9 mouse cellular contexts compared by ENCODE assay signal in genomic region chr1:187031796-187032195, GRCm38 (mm10).
A peak's percentile ranks its signal among the peaks of the same experiment; 100 is the strongest.
DNase-seq lines count a peak whose midpoint lies in the region; ATAC-seq and TF ChIP-seq lines count a peak whose summit lies in the region.
"Had no signal": no experiment of that assay in that cellular context is flagged by ENCODE, and none has a peak within 500 bp of the region (broad histone marks: within the 10 kb centered on the region; RNA-seq: fewer than 3 reads in every experiment).

No protein-coding gene starts in this region.

- no peaks in the 10 kb centered on the region for H3K4me1 ChIP-seq in hindbrain, embryonic 10.5 days (replicated peaks)
- no peaks in the 10 kb centered on the region for H3K4me1 ChIP-seq in hindbrain, embryonic 13.5 days (replicated peaks)
- H3K4me1 ChIP-seq in CH12.LX (ENCODE audit: control insufficient read depth in 1 of 2, insufficient read depth in 2 of 2), result peaks cover 0 to 28% of the 10 kb centered on the region in 2 experiments; a peak in 2 of 4 replicates

- H3K9me3 ChIP-seq in hindbrain, embryonic 10.5 days, result no peaks in the 10 kb centered on the region
- no peaks in the 10 kb centered on the region for H3K9me3 ChIP-seq in hindbrain, embryonic 13.5 days
- H3K9me3 ChIP-seq in CH12.LX (replicated peaks; ENCODE audit: low read length), result no peaks in the 10 kb centered on the region

- no peak for TF ChIP-seq EP300 in CH12.LX (IDR thresholded peaks at IDR 0.05; ENCODE audit: low read length)

- no peaks in the 10 kb centered on the region for H3K27me3 ChIP-seq in hindbrain, embryonic 10.5 days (ENCODE audit: insufficient read depth, poor library complexity, severe bottlenecking)
- no peaks in the 10 kb centered on the region for H3K27me3 ChIP-seq in hindbrain, embryonic 13.5 days
- H3K27me3 ChIP-seq in CH12.LX (replicated peaks), result no peaks in the 10 kb centered on the region

- DNase-seq in hindbrain, embryonic 10.5 days (ENCODE audit: low spot score), result peak; percentile 16
- DNase-seq in CH12.LX (ENCODE audit: extremely low read depth), result peak; percentile 82
- DNase-seq in adipocyte (ENCODE audit: low spot score), result peak; percentile 76
- peak; percentile 16 for DNase-seq in fibroblast of lung, adult 2 months (ENCODE audit: low read depth)
- DNase-seq in large intestine, adult 2 months (ENCODE audit: low read depth, low spot score), result peak; percentile 38
- DNase-seq in lung, postnatal 4 days, result peak; percentile 30 to 45
- DNase-seq in spleen, postnatal 14 days (ENCODE audit: low spot score in 2 of 2), result no peak

- H3K4me3 ChIP-seq in hindbrain, embryonic 10.5 days, result no peak overlapping the region
- no peak overlapping the region for H3K4me3 ChIP-seq in hindbrain, embryonic 13.5 days
- no peak overlapping the region for H3K4me3 ChIP-seq in CH12.LX (replicated peaks in 1 of 3; ENCODE audit: low read depth in 2 of 3, low read length in 2 of 3, poor library complexity in 1 of 3)
- H3K4me3 ChIP-seq: erythroblast, embryonic 14.5 days had no signal

- no peaks in the 10 kb centered on the region for H3K36me3 ChIP-seq in hindbrain, embryonic 10.5 days
- no peaks in the 10 kb centered on the region for H3K36me3 ChIP-seq in hindbrain, embryonic 13.5 days
- no peaks in the 10 kb centered on the region for H3K36me3 ChIP-seq in CH12.LX (replicated peaks in 1 of 2; ENCODE audit: control insufficient read depth in 1 of 2, insufficient read depth in 1 of 2, low read length in 1 of 2)

- no peak overlapping the region for H3K4me2 ChIP-seq in hindbrain, embryonic 13.5 days
- H3K4me2 ChIP-seq in CH12.LX (ENCODE audit: insufficient read depth, low read depth, poor library complexity, severe bottlenecking), result no peak overlapping the region; the same call in 1 of the 2 replicates

- H3K79me2 ChIP-seq in CH12.LX (replicated peaks; ENCODE audit: control insufficient read depth, extremely low read depth, insufficient read depth, poor library complexity, severe bottlenecking), result no peaks in the 10 kb centered on the region

- no peak overlapping the region for H3K27ac ChIP-seq in hindbrain, embryonic 10.5 days
- no peak overlapping the region for H3K27ac ChIP-seq in hindbrain, embryonic 13.5 days
- H3K27ac ChIP-seq in CH12.LX (ENCODE audit: insufficient read depth, low read depth), result no peak overlapping the region

- TF ChIP-seq CTCF in CH12.LX (conservative IDR thresholded peaks at IDR 0.05 in 1 of 2, IDR thresholded peaks at IDR 0.05 in 1 of 2; ENCODE audit: low read depth in 2 of 2, low read length in 2 of 2), result peak; percentile 67 to 86

- TF ChIP-seq RAD21 in CH12.LX (IDR thresholded peaks at IDR 0.05; ENCODE audit: low read depth, low read length), result peak; percentile 67

- H3K9ac ChIP-seq in hindbrain, embryonic 13.5 days, result no peak overlapping the region
- no peak overlapping the region for H3K9ac ChIP-seq in CH12.LX (ENCODE audit: insufficient read depth, low read depth)

- no peak for TF ChIP-seq POLR2A in CH12.LX (IDR thresholded peaks at IDR 0.05; ENCODE audit: low read depth, low read length)

- dilution Hi-C loops in CH12.LX (cut with MboI; ENCODE audit: extremely low pct_ligation_motif_present, extremely low pct_unique_long_range_greater_than_20kb, low sequenced_read_pairs), result no loop called here

- no peak for ATAC-seq in hindbrain, embryonic 13.5 days (ENCODE audit: low FRiP score)

- WGBS in hindbrain, embryonic 10.5 days, result 60% methylated on average over 6 of the region's 6 CpGs
- 49% methylated on average over 6 of the region's 6 CpGs for WGBS in hindbrain, embryonic 13.5 days
- 16% methylated on average over 6 of the region's 6 CpGs for WGBS in large intestine, adult 2 months

- in situ Hi-C loops in CH12.LX (cut with MboI; ENCODE audit: low pct_ligation_motif_present, low pct_unique_long_range_greater_than_20kb, low sequenced_read_pairs), result no loop called here

TF ChIP-seq in CH12.LX, 34 proteins besides CTCF, POLR2A, EP300 and RAD21:
- peak; percentile 61; the same call in 1 of the 2 replicates for TF ChIP-seq ELF1 (IDR thresholded peaks at IDR 0.05; ENCODE audit: low read depth, low read length)
- TF ChIP-seq SMC3 (IDR thresholded peaks at IDR 0.05; ENCODE audit: low read depth, low read length), result peak; percentile 47
- no peak for TF ChIP-seq JUN (IDR thresholded peaks at IDR 0.05; ENCODE audit: insufficient read depth, low read depth, low read length)
- no peak for TF ChIP-seq KAT2A (IDR thresholded peaks at IDR 0.05; ENCODE audit: insufficient replicate concordance, low read length)
- no peak for TF ChIP-seq ZC3H11A (IDR thresholded peaks at IDR 0.05; ENCODE audit: low read depth, low read length)

Comparison
In these comparisons a context has a peak if more than half of its experiments do, and no peak if none do; other contexts are left out.
1. DNase-seq: peak in hindbrain, embryonic 10.5 days (single experiment), CH12.LX (single experiment), adipocyte (single experiment), fibroblast of lung, adult 2 months (single experiment), large intestine, adult 2 months (single experiment) and lung, postnatal 4 days (2 of 2); none in spleen, postnatal 14 days (0 of 2).